Mouse (Mus musculus): ENCODE measurements around the gene Ostm1. TPM values are rescaled to one million over a fixed set of nuclear protein-coding genes. Genes with fewer than 3 reads are reported as not detected.

The Ostm1 gene
- polyA plus RNA-seq, 1 experiment, result 7.7 TPM

DNA sequence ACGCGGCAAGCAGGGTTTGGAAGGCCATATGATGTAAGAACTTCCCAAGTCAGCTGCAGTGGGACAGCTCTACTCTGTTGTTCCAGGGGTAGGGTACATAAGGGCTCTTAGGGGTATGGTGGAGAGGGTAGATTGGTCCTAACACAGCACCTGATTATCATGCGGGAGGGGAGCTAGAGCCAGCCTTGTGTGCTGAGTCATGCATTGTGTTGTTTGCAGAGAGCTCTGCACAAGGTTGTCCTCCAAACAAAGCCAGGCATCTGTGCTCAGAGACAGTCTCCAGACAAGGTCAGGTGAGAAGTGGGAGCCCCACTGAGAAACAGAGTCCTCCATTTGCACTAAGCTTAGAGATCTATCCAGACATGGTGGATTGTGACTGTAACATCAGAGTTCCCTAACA is 37.1 kb upstream of the Ostm1 start:
- H3K27me3 ChIP-seq (ENCODE audit: control insufficient read depth, insufficient read depth, insufficient read length), result peaks cover 8% of the 10 kb centered on the region
- H3K79me3 ChIP-seq (ENCODE audit: low read depth), result no peaks in the 10 kb centered on the region
- no peaks in the 10 kb centered on the region for H3K79me2 ChIP-seq (ENCODE audit: control insufficient read depth, insufficient read depth)
- H3ac ChIP-seq (ENCODE audit: control insufficient read depth, insufficient read length, low read depth), result no peak overlapping the region
- H3K4me3 ChIP-seq (ENCODE audit: insufficient read depth, poor library complexity, severe bottlenecking), result no peak overlapping the region
- TF ChIP-seq MAX (IDR thresholded peaks at IDR 0.05) (no peak), MYOD1 (IDR thresholded peaks at IDR 0.05; ENCODE audit: control insufficient read depth, insufficient read length, low read depth) (no peak), MYOG (IDR thresholded peaks at IDR 0.05; ENCODE audit: control insufficient read depth, extremely low read depth, insufficient read length) (no peak)
- no peaks in the 10 kb centered on the region for H3K36me3 ChIP-seq (ENCODE audit: control insufficient read depth, insufficient read depth)

DNA sequence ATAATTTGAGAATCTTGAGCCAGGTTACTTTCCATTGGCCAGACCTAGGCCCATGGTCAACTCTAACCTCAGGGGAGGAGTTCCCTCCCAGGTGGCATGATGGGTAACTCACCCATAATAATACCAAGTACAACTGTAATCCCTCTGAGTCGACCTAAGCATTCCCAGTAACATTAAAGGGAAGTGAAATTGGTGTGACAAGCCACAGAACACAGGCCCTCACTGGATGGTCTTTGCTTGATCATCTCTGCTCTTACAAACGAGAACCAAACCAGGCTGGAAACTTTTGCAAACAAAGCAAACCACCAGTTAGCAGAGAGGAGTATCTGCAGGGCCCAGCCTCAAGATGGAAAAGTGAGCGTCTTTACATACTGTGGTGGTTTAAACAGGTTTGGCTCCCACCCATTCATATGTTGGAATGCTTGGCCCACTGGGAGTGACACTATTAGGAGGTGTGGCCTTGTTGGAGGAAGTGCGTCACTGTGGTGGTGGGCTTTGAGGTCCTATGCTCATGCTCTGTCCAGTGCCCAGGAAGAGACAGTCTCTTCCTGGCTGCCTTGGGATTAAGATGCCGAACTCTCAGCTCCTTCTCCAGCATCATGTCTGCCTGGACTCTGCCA is 23.9 kb upstream of the Ostm1 start:
- Histone ChIP-seq H3K4me3 (ENCODE audit: insufficient read depth, poor library complexity, severe bottlenecking) (no peak overlapping the region), H3K79me3 (ENCODE audit: low read depth) (no peaks in the 10 kb centered on the region), H3ac (ENCODE audit: control insufficient read depth, insufficient read length, low read depth) (no peak overlapping the region), H3K36me3 (ENCODE audit: control insufficient read depth, insufficient read depth) (no peaks in the 10 kb centered on the region), H3K27me3 (ENCODE audit: control insufficient read depth, insufficient read depth, insufficient read length) (peaks cover 9% of the 10 kb centered on the region), H3K79me2 (ENCODE audit: control insufficient read depth, insufficient read depth) (no peaks in the 10 kb centered on the region)
- no peak for TF ChIP-seq USF1 (IDR thresholded peaks at IDR 0.05; ENCODE audit: low read depth)
- TF ChIP-seq MAX (IDR thresholded peaks at IDR 0.05), result no peak
- TF ChIP-seq MYOD1 (IDR thresholded peaks at IDR 0.05; ENCODE audit: control insufficient read depth, insufficient read length, low read depth), result no peak

- Histone ChIP-seq H3K79me2 (ENCODE audit: control insufficient read depth, insufficient read depth) (no peaks in the 10 kb centered on the region), H3ac (ENCODE audit: control insufficient read depth, insufficient read length, low read depth) (no peak overlapping the region), H3K4me3 (ENCODE audit: insufficient read depth, poor library complexity, severe bottlenecking) (no peak overlapping the region), H3K36me3 (ENCODE audit: control insufficient read depth, insufficient read depth) (no peaks in the 10 kb centered on the region), H3K79me3 (ENCODE audit: low read depth) (no peaks in the 10 kb centered on the region), H3K27me3 (ENCODE audit: control insufficient read depth, insufficient read depth, insufficient read length) (peaks cover 27% of the 10 kb centered on the region)
- TF ChIP-seq CTCF (IDR thresholded peaks at IDR 0.05; ENCODE audit: control insufficient read depth, insufficient read depth, insufficient read length) (no peak), MYOG (IDR thresholded peaks at IDR 0.05; ENCODE audit: control insufficient read depth, extremely low read depth, insufficient read length) (no peak)
Measured at GRCm38 (mm10) chr10:42562272-42562671, 21.4 kb upstream of the Ostm1 start.

- H3K4me3 ChIP-seq (ENCODE audit: insufficient read depth, poor library complexity, severe bottlenecking), result no peak overlapping the region
- H3K27me3 ChIP-seq (ENCODE audit: control insufficient read depth, insufficient read depth, insufficient read length), result peaks cover 60% of the 10 kb centered on the region
- H3K36me3 ChIP-seq (ENCODE audit: control insufficient read depth, insufficient read depth), result no peaks in the 10 kb centered on the region
- H3K79me2 ChIP-seq (ENCODE audit: control insufficient read depth, insufficient read depth), result no peaks in the 10 kb centered on the region
- TF ChIP-seq MAX (IDR thresholded peaks at IDR 0.05) (no peak), CTCF (IDR thresholded peaks at IDR 0.05; ENCODE audit: control insufficient read depth, insufficient read depth, insufficient read length) (no peak), FOSL1 (IDR thresholded peaks at IDR 0.05; ENCODE audit: insufficient read depth, low read length, poor library complexity, severe bottlenecking) (no peak), CEBPB (IDR thresholded peaks at IDR 0.05; ENCODE audit: low read depth) (no peak), MYOG (IDR thresholded peaks at IDR 0.05; ENCODE audit: control insufficient read depth, extremely low read depth, insufficient read length) (no peak), MYOD1 (IDR thresholded peaks at IDR 0.05; ENCODE audit: control insufficient read depth, insufficient read length, low read depth) (no peak), USF1 (IDR thresholded peaks at IDR 0.05; ENCODE audit: low read depth) (no peak)
- H3K79me3 ChIP-seq (ENCODE audit: low read depth), result no peaks in the 10 kb centered on the region
- no peak overlapping the region for H3ac ChIP-seq (ENCODE audit: control insufficient read depth, insufficient read length, low read depth)
Measured at GRCm38 (mm10) chr10:42572567-42572966, 11.1 kb upstream of the Ostm1 start.

- Histone ChIP-seq H3K36me3 (ENCODE audit: control insufficient read depth, insufficient read depth) (no peaks in the 10 kb centered on the region), H3ac (ENCODE audit: control insufficient read depth, insufficient read length, low read depth) (no peak overlapping the region), H3K27me3 (ENCODE audit: control insufficient read depth, insufficient read depth, insufficient read length) (peaks cover 62% of the 10 kb centered on the region), H3K79me3 (ENCODE audit: low read depth) (no peaks in the 10 kb centered on the region), H3K79me2 (ENCODE audit: control insufficient read depth, insufficient read depth) (no peaks in the 10 kb centered on the region), H3K4me3 (ENCODE audit: insufficient read depth, poor library complexity, severe bottlenecking) (no peak overlapping the region)
- no peak for TF ChIP-seq CEBPB (IDR thresholded peaks at IDR 0.05; ENCODE audit: low read depth)
- TF ChIP-seq CTCF (IDR thresholded peaks at IDR 0.05; ENCODE audit: control insufficient read depth, insufficient read depth, insufficient read length), result no peak
- TF ChIP-seq MYOD1 (IDR thresholded peaks at IDR 0.05; ENCODE audit: control insufficient read depth, insufficient read length, low read depth), result no peak
- TF ChIP-seq MYOG (IDR thresholded peaks at IDR 0.05; ENCODE audit: control insufficient read depth, extremely low read depth, insufficient read length), result no peak
- TF ChIP-seq FOSL1 (IDR thresholded peaks at IDR 0.05; ENCODE audit: insufficient read depth, low read length, poor library complexity, severe bottlenecking), result no peak
- no peak for TF ChIP-seq MAX (IDR thresholded peaks at IDR 0.05)
- no peak for TF ChIP-seq USF1 (IDR thresholded peaks at IDR 0.05; ENCODE audit: low read depth)
Measured at GRCm38 (mm10) chr10:42572971-42573370, 10.7 kb upstream of the Ostm1 start.

GRCm38 (mm10) chr10:42574639-42575038 is 9.0 kb upstream of the Ostm1 start:
- H3K79me3 ChIP-seq (ENCODE audit: low read depth), result no peaks in the 10 kb centered on the region
- H3K27me3 ChIP-seq (ENCODE audit: control insufficient read depth, insufficient read depth, insufficient read length), result peaks cover 75% of the 10 kb centered on the region
- no peaks in the 10 kb centered on the region for H3K36me3 ChIP-seq (ENCODE audit: control insufficient read depth, insufficient read depth)
- H3K4me3 ChIP-seq (ENCODE audit: insufficient read depth, poor library complexity, severe bottlenecking), result no peak overlapping the region
- H3ac ChIP-seq (ENCODE audit: control insufficient read depth, insufficient read length, low read depth), result no peak overlapping the region
- TF ChIP-seq FOSL1 (IDR thresholded peaks at IDR 0.05; ENCODE audit: insufficient read depth, low read length, poor library complexity, severe bottlenecking) (no peak), CEBPB (IDR thresholded peaks at IDR 0.05; ENCODE audit: low read depth) (no peak), MYOG (IDR thresholded peaks at IDR 0.05; ENCODE audit: control insufficient read depth, extremely low read depth, insufficient read length) (no peak), CTCF (IDR thresholded peaks at IDR 0.05; ENCODE audit: control insufficient read depth, insufficient read depth, insufficient read length) (no peak), USF1 (IDR thresholded peaks at IDR 0.05; ENCODE audit: low read depth) (no peak), MYOD1 (IDR thresholded peaks at IDR 0.05; ENCODE audit: control insufficient read depth, insufficient read length, low read depth) (no peak), MAX (IDR thresholded peaks at IDR 0.05) (no peak)
- H3K79me2 ChIP-seq (ENCODE audit: control insufficient read depth, insufficient read depth), result no peaks in the 10 kb centered on the region
